Mouse (Mus musculus): ENCODE results near the gene Trmt2b.
"Not testable (repeated sequence)": the region's sequence is repeated elsewhere in the genome, so short reads cannot be mapped to it uniquely, and the experiment has no call there.

Gene Trmt2b

DNA sequence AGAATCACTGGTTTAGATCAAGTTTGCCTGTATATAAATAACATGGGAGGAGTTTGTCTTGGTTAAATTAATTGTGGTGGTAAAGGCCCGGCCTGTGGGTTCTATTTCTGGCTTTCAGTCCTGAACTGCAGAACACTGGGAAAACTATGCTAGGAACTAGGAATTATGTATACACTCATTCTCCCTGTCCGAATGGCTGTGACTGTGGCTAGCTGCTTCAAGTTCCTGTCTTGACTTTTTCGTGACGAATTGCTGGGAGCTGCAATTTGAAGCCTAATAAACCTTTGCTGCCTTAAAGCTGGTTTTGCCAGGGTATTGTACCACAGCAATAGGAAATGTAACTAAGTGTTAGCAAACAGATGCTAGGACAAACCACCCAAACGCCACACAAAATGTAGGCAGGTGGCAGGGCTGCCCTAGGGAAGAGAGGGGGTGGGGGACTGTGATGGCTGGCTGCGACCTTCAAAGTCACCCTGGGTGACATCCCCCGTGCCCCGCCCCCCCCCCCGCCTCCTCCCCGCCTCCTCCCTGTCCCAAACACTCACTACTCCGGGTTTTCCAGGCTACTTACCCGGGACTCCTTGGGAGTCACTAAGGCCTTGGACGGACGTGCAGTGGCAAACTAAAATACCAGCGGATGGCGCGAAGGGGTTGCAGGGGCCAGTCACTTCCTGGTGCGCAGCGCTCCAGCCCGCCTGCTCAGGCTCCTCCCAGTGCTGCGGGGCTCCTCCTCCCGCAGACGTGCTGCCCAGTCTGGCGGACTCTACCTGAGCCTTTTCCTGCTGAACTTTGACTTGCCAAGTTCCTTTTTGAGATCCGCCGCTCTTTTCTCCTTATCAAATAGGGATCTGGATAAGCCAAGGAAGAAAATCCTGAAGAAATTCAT lies at the start of gene Trmt2b:
Trmt2b (minus strand) TSS at position 710 of the 886 bp plus-strand sequence.
- no peak for DNase-seq (ENCODE audit: extremely low read depth, low read depth, low spot score)

DNA sequence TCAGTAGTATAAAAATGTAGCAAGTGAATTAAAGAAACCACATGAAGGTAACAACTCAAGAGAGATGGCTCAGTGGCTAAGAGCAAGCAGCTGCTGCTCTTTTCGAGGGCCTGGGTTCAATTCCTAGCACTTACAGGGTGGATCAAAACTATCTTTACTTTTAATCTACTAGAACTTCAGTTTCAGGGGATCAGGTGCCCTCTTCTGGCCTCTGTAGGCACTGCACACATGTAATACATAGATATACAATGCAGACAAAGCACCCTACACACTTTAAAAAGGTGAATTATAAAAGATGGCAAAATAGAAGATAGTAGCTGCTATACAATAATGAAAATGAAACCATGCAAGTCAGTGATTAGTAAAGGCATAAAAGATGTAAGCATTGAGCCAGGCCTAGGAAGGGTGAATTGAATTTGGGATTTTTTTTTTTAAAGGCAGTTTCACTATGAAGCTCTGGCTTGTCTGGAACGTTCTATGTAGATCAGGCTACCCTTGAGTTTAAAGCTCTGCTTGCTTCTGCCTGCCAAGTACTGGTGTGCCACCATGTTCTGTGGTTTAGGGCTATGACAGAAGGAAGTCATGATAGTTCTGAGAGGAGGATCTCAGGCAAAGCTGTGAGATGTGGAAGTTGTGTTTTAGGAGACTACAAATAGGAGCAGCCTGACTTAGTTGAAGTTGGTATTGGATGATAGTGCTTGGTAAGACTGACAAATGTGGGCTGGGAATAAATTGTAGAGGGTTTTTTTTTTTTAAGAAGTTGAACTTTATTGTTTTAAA lies 42.6 kb upstream of the Trmt2b start:
- no peak for DNase-seq (ENCODE audit: extremely low read depth, low read depth, low spot score)

DNA sequence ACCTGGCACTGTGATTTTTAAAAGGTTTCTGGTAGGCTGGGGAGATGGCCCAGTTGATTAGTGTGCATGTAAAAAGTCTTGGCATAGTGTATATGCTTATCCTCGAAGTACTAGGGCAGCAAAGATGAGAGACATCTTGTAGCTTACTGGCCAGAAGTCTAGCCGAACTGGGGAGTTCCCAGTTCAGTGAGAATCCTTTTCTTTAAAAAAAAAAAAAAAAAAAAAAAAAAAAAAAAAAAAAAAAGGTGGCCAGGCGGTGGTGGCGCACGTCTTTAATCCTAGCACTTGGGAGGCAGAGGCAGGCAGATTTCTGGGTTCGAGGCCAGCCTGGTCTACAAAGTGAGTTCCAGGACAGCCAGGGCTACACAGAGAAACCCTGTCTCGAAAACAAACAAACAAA lies 34.4 kb upstream of the Trmt2b start:
- not testable (repeated sequence) for DNase-seq (ENCODE audit: extremely low read depth, low read depth, low spot score)

DNA sequence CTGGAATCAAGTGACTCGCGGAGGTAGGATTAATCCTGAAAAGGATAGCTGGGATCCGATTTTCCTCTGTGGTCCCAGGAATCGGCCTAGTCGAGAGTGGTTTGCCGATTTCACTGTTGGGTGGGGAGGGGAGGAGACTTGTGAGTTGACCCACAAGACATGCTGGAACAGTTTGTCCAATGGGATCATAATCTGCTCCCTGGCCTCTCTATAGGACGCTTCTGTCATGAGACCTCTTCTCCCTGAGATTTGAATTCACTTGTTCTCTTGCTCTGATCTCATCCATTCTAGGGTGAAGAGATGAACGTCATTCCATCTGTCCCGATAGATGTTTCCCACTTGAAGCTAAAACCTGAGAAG lies 31.5 kb upstream of the Trmt2b start:
- no peak for DNase-seq (ENCODE audit: extremely low read depth, low read depth, low spot score)

DNA sequence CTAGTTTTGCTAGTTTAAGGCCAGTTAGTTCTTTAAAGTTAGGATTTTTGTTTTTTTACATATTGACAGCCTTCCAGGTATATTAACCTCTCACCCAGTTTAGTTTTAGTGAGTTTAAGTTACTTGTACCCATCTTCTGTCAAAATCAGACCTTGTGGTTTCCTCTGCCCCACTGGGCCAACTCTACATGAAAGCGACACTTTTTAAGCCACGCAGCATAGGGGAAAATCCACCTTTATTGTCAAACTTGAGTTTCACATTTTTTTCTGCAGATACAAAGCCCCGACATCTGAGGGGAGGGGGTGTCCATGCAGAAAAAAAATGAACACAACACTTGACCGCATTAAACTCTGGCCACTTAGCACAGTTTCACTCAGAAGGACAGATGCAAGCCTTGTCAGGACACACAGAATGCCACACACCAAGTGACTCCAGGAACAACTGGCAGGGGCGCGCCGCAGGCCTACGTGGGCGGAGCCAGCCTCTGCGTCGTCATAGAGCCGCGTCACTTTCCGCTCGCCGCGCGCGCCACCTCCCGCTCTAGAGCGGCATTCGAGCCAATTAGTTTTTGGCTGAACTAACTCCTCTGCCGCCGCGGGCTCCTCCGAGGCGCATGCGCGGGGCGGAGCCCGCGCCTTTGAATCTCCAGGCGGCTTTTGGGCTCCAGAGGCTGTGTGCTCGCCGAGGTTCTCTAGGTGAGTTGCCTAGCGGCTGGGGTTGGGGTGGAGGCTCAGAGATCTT lies 30.9 kb upstream of the Trmt2b start, which contains the start of gene Cenpi:
Cenpi (plus strand) TSS at position 551 of the 741 bp plus-strand sequence.
- DNase-seq (ENCODE audit: extremely low read depth, low read depth, low spot score), result peak; percentile 10

DNA sequence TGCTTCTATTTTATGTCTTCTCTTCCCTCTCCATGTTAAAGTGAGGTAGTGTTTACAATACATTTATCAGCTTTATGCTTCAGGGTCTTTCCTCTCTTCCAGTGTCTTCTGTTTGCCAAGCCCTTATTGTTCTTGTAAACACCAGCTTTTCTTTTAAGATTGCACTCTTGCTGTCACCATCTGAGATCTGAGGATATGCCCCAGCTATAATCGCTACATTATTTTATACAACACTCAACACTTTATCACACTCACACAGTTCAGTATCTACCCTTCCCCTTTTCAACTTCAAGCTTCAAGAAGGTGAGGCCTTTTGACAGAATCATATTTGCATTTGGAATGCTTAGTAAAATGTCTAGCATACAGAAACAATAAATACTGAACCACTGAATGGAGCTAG lies 26.5 kb upstream of the Trmt2b start:
- no peak for DNase-seq (ENCODE audit: extremely low read depth, low read depth, low spot score)

DNA sequence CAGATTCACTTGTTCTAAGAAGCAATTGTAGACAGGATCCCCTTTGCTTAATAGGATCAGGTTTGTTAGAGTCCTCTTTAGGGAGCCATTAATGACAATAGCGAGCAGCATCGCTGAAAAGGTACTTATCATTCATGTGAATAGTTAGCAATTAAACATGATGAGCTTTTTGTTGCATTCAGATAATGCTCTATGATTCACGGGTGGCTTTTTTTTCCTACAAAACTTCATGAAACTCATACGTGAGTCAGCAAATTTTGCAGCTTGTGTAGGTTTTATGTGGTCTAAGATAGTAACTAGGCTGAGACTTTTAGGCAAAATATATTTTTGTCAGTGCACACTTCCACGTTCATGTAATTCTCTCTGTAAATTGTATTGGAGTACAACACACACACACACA lies 23.4 kb upstream of the Trmt2b start:
- no peak for DNase-seq (ENCODE audit: extremely low read depth, low read depth, low spot score)

DNA sequence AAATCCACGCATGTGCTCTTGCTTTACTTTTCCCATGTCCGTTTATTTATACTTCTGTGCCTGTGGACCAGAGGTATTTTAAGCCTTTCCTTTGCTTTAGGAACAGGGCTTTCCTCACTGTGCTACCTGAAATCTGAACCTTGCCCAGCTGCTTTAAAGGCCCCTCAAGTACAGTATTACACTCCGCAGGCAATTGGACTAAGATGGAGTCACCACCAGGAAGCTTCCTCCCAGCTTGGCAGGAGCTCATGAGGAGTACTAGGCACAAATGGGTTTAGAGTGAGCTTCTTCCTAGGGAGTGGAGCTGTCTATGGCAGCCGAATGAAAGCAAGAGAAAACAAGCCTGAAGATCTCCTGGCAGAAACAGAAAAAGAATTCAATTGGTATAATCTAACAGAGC lies 20.4 kb upstream of the Trmt2b start:
- no peak for DNase-seq (ENCODE audit: extremely low read depth, low read depth, low spot score)

DNA sequence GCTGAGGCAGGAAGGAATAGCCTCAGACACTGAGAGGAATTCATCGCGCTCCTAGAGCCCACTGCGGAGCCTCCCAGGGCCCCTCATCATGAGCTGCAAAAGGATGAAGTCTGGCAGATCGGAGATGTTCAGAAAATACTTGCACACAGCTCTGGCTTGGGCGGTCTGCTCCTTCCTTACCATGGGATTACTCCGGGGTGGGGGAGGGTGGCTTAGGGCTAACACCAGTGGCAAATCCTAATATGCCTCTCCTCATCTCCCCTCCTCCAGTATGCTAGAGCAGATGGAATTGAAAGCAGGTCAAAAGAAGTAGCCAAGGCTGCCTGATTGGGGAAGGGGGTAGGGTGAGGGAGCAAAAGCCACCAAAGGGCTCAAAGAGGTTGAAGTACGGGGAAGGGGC lies 20.0 kb upstream of the Trmt2b start:
- DNase-seq (ENCODE audit: extremely low read depth, low read depth, low spot score), result no peak

DNA sequence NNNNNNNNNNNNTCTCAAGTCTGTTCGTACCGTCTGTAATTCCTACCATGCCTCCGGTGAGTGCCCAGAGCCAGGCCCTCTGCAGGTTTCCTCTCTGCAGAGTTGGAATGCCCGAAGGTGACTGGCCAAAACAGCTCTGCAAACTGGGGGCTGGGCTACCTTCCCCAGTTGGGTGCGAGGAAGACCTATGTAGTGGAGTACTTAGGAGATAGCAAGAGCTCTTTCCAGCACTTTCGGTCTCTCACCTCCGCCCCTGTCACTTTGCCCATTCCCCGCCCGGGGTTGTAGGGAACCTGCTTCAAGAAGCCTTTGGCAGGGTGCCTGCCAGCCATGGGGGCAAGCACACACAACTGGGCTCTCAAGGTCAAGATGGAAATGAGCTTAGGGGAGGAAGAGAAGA lies 19.5 kb upstream of the Trmt2b start:
- DNase-seq (ENCODE audit: extremely low read depth, low read depth, low spot score), result no peak

DNA sequence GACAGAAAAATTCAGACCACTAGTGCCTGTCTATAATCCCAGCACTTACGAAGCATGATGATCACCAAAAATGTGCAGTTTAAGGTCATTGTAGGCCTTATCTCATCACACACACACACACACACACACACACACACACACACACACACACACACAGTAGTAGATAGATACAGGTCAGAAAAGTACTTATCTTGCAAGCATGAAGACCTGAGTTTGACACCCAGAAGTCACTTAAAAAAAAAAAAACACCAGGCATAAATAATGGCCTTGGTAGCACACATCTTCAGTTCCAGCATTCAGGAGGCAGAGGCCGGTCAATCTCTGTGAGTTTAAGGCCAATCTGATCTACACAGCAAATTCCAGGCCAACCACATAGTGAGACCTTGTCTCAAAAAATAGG lies 10.5 kb upstream of the Trmt2b start:
- no peak for DNase-seq (ENCODE audit: extremely low read depth, low read depth, low spot score)

DNA sequence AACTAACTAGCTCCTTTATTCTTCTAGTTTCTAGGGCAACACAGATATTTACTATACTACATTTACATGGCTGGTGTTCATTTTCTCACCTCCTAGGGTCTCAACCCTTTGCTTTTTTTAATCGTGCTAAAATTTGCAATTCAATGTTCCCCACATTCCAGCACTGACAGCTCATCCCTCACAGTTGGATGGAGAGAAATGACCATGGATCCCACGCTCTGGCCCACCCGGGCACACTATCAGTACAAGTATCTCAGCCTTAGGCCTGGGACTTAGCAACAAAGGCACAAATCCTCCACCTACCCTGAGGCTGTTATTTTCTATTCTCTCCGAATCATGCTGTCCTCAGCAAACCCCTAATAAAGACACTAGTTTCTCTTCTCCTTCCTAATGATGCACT lies 9.0 kb upstream of the Trmt2b start:
- DNase-seq (ENCODE audit: extremely low read depth, low read depth, low spot score), result no peak

DNA sequence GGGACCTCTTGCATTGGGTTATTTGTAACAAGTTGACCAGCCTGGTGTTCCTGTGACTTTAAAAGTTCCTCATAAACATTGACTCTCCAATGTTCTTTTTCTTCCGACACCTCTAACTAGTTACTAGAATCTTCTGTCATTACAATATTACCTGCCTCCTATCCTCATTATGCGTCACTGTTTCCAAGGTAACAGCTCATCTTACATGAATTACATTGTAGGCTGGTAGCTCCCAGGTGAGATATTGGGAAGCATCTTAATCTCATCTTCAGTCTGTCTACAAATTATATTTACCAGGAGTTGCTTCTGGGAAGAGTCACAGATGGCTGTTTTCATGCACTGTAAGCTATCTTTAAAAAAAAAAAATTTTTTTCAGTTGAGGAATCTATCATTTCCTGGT lies 8.3 kb upstream of the Trmt2b start:
- no peak for DNase-seq (ENCODE audit: extremely low read depth, low read depth, low spot score)

DNA sequence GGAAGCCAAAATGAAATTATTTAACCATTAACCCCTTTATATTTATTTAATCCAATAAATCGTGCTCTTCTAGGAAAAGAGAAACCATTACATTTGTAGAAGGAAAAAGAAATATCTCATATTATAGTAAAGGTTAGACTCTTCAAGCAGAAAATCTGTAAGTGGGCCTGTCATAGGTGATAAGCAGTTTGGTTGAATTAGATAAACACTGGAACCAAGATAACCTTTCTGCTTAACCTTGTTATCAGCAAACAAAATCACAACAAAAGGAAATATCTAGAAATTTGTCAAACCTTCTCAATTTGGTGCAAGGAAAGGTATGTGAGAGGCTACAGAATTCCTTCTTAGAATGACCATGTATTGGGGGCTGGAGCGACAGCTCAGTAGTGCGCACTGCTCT lies 3.7 kb upstream of the Trmt2b start:
- no peak for DNase-seq (ENCODE audit: extremely low read depth, low read depth, low spot score)

DNA sequence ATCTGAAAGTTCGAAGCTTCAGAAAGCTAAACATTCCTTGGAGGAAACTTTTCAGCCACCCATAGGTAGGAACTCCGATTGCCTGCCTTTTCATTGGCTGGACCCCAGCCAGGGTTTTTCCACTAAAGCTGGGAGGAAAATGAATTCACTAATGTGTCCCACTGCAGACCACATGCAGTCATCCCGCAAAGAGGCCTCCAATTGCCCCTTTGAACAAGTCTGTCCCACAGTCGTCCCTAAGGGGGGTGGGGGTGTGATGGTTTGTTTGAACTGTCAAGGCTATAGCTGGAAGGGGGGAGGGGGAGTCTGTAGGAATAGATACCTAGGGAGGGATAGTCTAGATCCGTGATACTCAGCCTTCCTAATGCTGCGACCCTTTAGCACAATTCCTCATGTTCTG lies 1.1 kb downstream of the Trmt2b start:
- DNase-seq (ENCODE audit: extremely low read depth, low read depth, low spot score), result no peak

DNA sequence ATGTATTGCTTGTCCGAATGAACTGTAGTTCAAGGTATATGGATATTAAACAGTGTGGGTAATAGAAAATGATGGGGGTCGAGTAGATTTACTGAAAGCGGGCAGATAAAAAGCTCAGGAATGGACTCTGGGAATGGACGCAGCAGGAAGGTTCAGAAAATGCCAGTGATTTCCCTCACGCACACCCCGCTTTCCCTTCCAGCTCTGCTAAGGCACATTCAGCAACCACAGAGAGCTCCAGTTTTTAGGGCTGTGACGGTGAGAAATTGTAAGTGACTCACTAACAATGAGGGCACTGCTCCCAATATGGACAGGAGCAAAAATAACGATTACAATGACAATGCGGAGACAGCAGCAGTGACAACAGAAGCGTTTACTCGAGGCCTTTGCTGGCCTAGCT lies 14.7 kb downstream of the Trmt2b start:
- no peak for DNase-seq (ENCODE audit: extremely low read depth, low read depth, low spot score)

DNA sequence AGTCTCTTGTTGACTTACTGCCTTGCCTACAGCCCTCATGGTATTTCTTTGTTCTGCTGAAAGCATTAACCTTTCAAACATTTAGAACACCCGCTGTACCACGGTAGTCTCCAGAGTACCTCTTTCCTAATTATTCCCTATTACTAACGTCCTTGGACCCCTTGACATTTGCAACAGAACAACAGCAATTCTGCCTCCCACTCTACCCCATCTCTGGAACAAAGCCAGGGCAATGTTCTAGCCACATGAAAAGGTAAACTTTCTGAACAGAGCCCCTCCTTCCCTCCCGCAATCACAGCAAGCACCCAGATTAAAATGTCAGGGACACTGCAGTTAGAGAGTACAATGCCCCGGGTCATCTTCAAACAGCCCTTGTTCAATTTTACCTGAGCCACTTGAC lies 15.6 kb downstream of the Trmt2b start:
- no peak for DNase-seq (ENCODE audit: extremely low read depth, low read depth, low spot score)

DNA sequence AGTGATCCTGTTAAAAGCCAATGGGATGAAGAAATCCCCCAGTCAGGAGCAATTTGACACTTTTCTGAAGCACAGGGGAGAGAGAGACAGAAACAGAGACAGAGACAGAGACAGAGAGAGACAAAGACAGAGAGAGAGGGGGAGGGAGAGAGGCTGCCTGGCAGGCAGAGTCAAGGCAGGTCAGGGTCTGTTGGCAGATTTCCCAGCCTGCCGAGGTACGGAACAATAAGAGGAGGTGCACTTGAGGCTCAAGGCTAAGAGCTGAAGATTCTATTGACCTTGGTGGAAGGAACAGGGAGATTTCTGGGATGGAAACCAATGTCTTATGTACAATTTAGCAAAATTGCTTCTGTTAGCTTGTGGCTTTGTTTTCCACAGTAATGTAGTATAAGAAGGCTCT lies 28.6 kb downstream of the Trmt2b start:
- DNase-seq (ENCODE audit: extremely low read depth, low read depth, low spot score), result no peak

DNA sequence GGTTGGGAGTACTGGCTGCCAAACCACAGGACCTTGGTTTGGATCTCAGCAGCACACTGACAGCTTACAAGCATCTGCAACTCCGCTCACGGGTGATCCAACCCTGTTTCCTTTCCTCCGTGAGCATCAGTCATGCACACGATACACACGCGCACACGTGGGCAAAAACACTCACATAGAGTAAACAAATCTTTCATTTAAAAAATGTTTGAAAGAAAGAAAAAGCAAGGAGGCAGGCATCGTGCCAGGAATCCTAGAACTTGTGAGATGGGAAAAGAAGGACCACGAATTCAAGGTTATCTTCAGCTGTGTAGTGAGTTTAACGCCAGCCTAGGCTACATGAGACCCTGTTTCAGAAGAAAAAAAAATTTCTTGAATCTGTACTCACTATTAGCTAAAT lies 30.8 kb downstream of the Trmt2b start:
- DNase-seq (ENCODE audit: extremely low read depth, low read depth, low spot score), result no peak

DNA sequence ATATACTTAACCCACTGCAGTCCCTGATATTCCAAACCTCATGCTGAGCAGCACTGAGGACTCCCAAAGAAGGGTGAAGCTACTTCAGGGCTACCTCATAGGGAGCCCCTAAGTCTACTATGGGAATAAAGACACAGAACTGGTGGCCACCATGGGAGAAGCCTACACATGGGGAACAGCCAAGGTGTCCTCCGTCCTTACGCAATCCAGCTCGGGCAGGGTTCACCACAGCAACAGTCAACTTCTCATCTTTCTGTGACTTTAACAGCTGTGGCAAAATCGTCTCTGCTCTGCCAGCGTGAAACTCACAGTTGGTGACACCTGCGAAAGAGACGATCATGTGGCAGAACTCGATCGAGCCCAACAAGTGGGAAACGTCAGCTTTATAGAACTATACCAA lies 38.5 kb downstream of the Trmt2b start:
- no peak for DNase-seq (ENCODE audit: extremely low read depth, low read depth, low spot score)

DNA sequence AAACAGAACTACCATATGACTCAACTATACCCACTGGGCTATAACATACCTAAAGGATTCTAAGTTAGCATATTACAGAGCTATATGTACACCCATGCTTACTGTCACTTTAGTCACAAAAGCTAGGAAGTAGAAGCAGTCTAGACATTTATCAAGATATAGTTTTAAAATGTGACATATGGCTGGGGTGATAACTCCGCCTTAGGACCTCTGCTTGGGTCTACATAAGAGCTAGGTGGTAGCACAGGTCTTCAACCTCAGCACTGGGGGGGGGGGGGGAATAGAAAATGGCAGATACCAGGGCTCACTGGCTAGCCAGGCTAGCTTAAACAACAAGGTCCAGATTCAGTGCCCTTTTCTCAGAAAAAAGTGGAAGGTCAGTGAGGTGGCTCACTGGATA lies 43.7 kb downstream of the Trmt2b start:
- DNase-seq (ENCODE audit: extremely low read depth, low read depth, low spot score), result no peak

DNA sequence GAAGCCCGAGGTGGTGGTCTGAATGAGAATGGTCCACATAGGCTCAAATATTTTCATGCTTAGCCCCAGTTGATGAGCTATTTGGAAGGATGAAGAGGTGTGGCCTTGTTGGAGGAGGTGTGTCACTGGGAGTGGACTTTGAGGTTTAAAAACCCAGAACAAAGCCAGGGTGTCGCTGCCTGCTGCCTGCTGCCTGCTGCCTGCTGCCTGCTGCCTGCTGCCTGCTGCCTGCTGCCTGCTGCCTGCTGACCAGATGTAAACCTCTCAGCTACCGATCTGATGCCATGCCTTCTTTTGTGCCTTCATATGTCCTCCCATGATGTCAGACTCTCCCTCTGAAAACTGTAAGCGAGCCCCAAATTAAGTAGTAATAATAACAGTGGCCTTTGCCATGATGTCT lies 54.9 kb downstream of the Trmt2b start, which contains the start of gene Nox1:
Nox1 (minus strand) TSS at position 101 of the 400 bp plus-strand sequence.
- no peak for DNase-seq (ENCODE audit: extremely low read depth, low read depth, low spot score)
